Comparison of ENCODE assay signal across 8 mouse cellular contexts in the genomic region with DNA sequence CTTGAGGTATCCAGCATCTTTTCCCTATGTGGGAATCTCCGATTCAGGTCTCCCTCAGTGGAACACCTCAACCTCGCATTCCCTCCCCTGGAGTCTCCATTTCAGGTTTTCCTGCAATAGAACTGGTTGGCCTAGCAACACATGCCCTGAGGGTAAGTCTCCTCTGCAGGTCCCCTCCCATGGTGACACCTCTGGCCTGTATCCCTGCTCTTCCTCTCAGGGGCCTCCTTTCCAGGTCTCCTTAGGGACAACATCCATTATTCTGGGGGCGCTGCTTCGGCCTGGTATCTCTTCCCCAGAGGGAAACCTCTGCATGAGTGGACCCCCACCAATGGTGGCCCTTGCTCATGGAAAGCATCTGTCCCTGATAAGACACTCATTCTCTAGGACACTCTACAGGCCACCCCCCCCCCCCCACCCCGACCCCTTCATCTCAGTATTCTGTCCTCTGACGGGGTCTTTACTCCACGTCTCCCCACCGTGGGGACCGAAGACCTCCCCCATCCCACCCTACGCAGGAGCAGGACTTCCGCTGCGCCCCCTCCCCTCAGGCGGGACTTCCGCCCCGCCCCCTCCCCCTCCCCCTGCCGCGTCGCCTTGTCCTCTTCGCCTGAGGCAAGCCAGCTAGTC. TPM values are rescaled to one million over a fixed set of nuclear protein-coding genes. Genes with fewer than 3 reads are reported as not detected.
A peak's percentile ranks its signal among the peaks of the same experiment; 100 is the strongest.
DNase-seq lines count a peak whose midpoint lies in the region; ATAC-seq lines count a peak whose summit lies in the region.

A gene (plus strand): TSS at position 575 of the 630 bp plus-strand sequence.

- peak within 1 kb of the TSS; percentile 99 for H3K4me3 ChIP-seq in intestine, embryonic 15.5 days (replicated peaks)

- H3K27ac ChIP-seq in intestine, embryonic 15.5 days, result peak within 1 kb of the TSS; percentile 95

- H3K27me3 ChIP-seq in intestine, embryonic 15.5 days (replicated peaks), result no peaks in the 10 kb centered on the region

- H3K9ac ChIP-seq in intestine, embryonic 15.5 days, result peak within 1 kb of the TSS; percentile 92

- intact Hi-C loops in gastrocnemius, postnatal 36 days (cut with DNase I), result no loop called here

- peak within 1 kb of the TSS; percentile 71 for H3K4me2 ChIP-seq in intestine, embryonic 15.5 days (replicated peaks)

- no peak for ATAC-seq in CD4-positive, CD25-positive, alpha-beta regulatory T cell, adult 4 months
- peak; percentile 17 for ATAC-seq in intestine, embryonic 15.5 days
- ATAC-seq in megakaryocyte progenitor cell, adult 5-6 weeks (replicated peaks; ENCODE audit: poor library complexity), result no peak

- no peak for DNase-seq in frontal cortex, adult 2 months (ENCODE audit: extremely low spot score in 1 of 2, low spot score in 1 of 2)
- DNase-seq in frontal cortex, postnatal 36 days (ENCODE audit: low spot score in 2 of 2), result no peak
- DNase-seq in cerebellum, adult 8-10 months, result peak; percentile 37
- DNase-seq in gastrocnemius, postnatal 36 days, result peak in 1 of 2 experiments; percentile 24
- DNase-seq in spleen, postnatal 36 days (ENCODE audit: low spot score in 2 of 2), result no peak

- WGBS in intestine, embryonic 15.5 days, result 12% methylated on average over 14 of the region's 19 CpGs

- H3K36me3 ChIP-seq in intestine, embryonic 15.5 days, result no peaks in the 10 kb centered on the region

- peaks cover 7% of the 10 kb centered on the region for H3K4me1 ChIP-seq in intestine, embryonic 15.5 days (replicated peaks)

- H3K9me3 ChIP-seq in intestine, embryonic 15.5 days, result no peaks in the 10 kb centered on the region

RNA-seq across cellular contexts. Expression of the gene that starts here (rescaled TPM):
- 254 and 281 TPM in 2 replicates for polyA plus RNA-seq in frontal cortex, adult 2 months (2012; rRNA removed)
- polyA plus RNA-seq in CD4-positive, CD25-positive, alpha-beta regulatory T cell, adult 4 months (2017; shearing (Covaris generic)), result 100 to 1,000 TPM; 105 to 109 TPM
- 10 to 100 TPM; 24.4 to 31.6 TPM for total RNA-seq in gastrocnemius, postnatal 36 days (2021)
- 211 and 212 TPM in 2 replicates for polyA plus RNA-seq in intestine, embryonic 15.5 days (2015; fragmentation: Nextera tagmentation; extraction: Ambion mirVana)
- 148 and 163 TPM in 2 replicates for total RNA-seq in megakaryocyte progenitor cell, adult 5-6 weeks (2015)
- total RNA-seq in megakaryocyte progenitor cell, adult 5-6 weeks (2017), result 73.1 and 89.4 TPM in 2 replicates
